Mouse (Mus musculus): ENCODE measurements around the gene Guk1. TPM values are rescaled to one million over a fixed set of nuclear protein-coding genes. Genes with fewer than 3 reads are reported as not detected.

Gene Guk1
- total RNA-seq, 2 experiments from 2014 or later: 8.2 to 20.4 TPM

DNA sequence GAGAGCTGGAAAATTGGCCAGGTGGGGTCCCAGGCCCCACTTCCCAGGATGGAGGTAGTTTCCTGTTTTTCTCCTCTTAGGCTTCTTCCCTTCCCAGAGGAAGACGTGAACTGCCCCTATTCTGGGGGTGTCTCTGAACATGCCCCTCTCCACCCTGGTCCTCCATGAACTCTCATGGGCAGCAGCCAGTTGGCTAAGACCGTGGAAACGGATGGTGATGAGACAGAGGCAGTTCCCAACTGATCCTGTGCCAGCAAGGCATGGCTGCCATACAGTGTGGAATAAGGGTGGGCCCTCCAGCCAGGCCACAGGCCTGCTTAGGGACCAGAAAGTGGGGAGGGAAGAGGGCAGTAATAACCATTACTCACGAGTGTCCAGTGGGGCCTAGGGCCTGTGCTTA lies 21.5 kb downstream of the Guk1 start:
- no peak for ATAC-seq (replicated peaks; ENCODE audit: low FRiP score, poor library complexity, severe bottlenecking)

DNA sequence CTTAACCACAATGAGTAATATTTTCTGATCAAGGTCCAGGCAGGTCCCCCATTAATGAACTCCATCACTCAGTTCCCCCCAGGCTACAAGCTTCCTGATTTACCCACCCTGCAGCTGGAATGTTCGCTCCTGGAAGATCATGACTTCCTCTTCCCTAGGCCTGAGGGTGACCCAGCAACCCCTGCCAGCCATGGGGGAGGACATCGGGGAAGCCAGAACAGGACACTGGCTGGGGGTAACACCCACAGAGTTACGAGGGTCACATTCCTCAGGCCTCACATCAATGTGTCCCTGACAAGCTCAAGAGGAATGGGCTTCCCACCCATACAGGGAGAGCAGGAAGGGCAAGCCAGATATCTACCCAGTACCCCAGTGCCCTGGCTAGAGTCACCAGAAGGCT lies 22.2 kb downstream of the Guk1 start:
- ATAC-seq (replicated peaks; ENCODE audit: low FRiP score, poor library complexity, severe bottlenecking): no peak

DNA sequence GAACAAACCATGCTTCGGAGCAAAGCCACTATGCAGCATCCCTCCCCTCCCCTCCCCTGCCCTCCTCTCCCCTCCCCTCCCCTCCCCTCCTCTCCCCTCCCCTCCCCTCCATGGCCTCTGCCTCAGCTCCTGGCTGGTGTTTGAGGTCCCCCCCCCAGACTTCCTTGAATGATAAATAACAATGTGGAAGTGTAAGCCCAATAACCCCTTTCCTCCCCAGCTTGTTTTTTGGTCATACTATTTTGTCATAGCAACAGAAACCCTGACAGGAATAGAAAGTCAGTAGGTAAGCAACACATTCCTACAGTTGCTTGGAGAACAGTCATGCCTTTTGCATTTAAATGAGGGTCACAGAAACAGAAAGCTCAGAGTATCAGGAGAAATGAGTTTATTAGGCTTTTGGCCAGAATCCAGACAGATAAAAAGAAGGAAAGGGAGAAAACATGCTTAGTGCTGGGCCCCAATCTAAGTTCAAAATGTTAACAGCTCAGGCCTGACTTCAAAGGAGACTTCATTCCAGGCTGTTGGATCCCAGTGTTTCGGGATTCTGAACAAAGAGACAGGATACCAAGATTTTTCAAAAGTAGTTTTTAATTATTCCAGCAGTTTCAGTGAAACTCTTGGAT lies 26.3 kb downstream of the Guk1 start:
- ATAC-seq (replicated peaks; ENCODE audit: low FRiP score, poor library complexity, severe bottlenecking): no peak

DNA sequence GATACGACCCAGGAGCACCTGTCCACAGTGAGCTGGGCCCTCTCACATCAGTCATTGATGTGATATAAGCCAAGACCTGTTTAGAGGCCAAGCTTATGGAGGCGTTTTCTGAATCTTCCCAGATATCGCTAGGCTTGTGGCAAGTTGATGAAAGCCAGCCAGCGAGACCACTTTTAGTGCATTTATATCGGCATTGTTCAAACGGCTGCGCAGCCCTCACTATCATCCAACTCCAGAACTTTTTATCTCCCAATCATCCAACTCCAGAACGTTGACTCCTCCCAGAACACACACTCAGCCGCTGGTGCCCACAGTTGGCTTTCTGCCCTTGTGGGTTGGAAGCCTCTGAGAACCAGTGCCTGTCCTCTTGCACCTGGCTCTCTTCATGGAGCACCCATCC lies 27.6 kb downstream of the Guk1 start:
- peak; percentile 76 for ATAC-seq (replicated peaks; ENCODE audit: low FRiP score, poor library complexity, severe bottlenecking)

DNA sequence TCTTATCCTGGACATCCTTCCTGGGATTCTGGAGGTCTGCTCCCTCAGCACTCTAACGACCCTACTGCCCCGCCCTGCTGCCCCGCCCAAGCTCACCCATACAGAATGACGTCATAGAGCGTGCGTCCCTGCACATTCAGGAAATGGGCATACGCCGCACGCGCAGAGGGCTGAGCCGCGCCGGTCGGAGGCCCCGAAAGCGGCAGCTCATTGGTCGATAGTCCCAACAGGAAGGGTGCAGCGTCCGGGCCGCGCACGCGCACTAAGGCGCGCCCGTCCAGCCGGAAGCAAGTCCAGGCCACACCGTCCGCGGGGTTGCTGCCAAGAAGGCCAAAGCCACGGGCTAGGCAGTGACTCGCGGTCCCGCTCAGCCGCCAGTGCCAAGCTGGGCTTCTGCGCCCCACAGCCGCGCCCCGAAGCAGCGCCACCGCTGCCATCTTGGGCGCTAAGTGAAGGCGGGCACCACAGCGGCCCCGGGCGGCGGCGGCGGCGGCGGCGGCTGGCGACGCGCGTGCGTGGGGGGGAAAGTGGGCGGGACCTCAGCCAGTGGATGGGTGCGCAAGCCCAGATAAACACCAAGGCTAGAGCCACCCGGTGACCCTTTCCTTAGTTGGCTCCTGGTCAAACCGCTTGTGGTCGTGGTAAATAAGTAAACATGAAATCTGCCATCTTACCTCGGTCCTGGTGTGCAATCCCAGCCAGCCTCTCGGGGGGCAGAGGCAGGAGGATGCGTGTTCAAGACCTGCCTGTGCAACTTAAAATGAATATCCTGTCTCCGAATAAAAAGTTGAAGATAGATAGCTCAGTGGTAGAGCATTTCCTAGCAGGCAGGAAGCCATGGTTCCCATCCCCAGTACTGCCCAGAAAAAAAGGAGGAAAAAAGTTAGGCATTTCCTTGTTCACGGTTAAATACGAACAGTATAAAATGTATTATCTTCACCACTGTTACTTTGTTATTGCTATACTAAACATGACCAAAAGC lies 28.5 kb downstream of the Guk1 start, which contains the start of gene Iba57:
Gene Iba57, minus strand, starts transcription at position 485 of the 982 bp plus-strand sequence.
- peak; percentile 76 for ATAC-seq (replicated peaks; ENCODE audit: low FRiP score, poor library complexity, severe bottlenecking)

DNA sequence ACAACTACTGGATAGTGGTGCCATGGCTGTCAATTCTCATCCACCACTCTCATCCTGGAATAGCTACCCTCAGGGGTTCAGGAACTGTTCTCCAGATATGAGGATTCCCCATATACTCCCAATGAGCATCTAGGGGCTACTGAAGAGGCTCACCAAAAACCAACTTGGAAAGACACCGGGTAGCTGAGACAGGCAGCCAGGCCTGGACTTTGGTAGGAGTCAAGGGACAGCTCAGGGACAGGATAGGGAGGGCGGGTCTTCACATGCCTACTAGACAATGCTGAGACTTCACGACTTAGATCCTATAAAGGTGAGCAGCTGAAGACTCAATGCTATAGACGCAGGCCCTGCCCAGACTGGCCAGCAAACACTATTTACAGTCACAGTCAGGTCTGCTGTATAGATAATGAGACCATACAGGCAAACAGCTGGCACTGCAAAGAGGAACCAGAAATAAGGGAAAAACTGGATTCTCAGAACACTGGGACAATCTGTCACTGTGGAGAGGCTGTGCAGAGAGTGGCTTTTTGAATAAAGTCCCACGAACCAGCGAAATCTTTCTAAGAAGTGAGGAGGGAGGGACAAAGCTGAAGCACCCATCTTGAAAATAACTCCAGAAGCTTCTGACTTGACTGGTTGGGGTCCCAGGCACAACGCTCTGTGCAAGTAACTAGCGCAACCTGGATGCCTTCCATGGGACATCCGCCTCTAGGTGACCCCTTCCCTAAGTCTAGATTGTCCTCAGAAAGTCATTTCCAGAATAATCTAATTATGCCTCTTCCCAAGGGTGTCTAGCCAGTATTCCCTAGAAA lies 29.4 kb downstream of the Guk1 start:
- peak; percentile 24; the same call in 1 of the 2 replicates for ATAC-seq (replicated peaks; ENCODE audit: low FRiP score, poor library complexity, severe bottlenecking)

DNA sequence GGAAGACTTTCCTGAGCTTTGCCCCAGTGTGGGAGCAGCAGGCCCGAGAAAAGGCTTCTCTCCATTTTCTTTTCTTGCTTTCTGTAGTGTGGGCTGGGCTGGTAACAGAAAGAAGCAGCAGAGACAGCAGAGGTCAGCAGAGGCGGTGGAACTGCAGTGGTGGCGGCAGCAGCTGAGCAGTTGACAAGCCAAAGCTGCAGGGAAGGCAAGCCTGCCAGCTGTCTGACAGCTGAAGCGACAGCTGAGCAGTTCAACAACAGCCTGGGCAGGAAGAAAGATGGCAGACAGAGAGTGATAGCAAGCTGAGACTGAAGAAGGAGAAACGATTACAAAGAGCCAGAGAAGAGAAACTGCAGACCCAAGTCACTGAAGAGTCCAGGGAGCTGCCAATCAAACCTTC lies 30.6 kb downstream of the Guk1 start:
- no peak for ATAC-seq (replicated peaks; ENCODE audit: low FRiP score, poor library complexity, severe bottlenecking)

DNA sequence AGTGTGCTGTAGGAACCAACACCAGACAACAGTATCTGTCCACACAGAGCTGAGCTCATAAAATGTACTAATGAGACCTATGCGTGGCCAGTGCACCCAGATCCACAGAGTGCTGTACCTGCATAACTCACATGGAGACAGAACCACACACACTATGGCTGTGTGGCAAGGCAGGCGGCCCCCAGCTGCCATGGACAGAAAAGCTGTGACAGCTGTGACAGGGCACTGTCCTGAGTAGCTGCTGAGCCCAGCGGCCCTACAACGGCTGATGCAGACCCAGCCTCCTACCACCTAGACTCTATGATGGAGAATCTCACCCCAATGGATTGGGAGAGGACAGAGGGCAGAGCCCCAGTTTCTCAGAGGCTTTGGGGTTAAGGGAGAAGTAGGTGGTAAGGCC lies 32.5 kb downstream of the Guk1 start:
- ATAC-seq (replicated peaks; ENCODE audit: low FRiP score, poor library complexity, severe bottlenecking): no peak

DNA sequence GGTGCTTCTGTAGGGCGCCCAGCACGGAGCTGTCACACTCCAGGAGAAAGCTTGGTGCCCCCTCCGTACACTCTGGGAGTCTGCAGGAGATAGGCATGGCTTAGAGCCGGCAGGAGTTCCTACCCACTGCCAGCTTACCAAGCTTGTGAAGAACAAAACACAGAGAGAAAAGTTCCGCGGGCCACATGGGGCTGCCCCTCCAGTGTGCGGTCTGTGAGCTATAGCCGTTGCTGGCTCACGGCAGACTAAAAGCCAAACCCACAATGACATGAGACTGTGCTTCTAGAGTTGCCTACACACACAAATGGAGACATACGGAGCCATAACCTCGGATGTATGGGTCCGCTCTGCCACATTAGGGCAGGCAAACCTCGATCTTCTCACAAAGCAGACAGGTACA lies 32.9 kb downstream of the Guk1 start:
- ATAC-seq (replicated peaks; ENCODE audit: low FRiP score, poor library complexity, severe bottlenecking): no peak

DNA sequence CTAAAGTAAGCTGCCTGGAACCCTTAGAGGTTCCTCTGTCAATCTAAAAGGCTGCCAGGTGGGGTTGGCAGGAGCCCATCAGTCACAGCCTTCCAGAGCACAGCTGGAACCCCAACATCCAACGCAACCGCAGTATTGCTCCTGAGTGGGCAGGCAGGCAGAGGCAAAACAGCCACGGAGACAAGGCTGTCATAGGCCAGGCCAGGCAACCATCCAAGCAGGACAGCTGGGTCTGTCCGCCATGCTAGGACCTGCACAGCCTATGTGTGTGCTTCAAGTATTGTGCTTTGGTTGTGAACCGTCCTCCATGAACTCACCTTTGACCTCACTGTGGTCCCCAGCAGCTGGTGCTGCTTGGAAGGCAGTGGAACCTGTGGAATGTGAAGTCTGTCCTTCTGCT lies 36.1 kb downstream of the Guk1 start:
- ATAC-seq (replicated peaks; ENCODE audit: low FRiP score, poor library complexity, severe bottlenecking): no peak

DNA sequence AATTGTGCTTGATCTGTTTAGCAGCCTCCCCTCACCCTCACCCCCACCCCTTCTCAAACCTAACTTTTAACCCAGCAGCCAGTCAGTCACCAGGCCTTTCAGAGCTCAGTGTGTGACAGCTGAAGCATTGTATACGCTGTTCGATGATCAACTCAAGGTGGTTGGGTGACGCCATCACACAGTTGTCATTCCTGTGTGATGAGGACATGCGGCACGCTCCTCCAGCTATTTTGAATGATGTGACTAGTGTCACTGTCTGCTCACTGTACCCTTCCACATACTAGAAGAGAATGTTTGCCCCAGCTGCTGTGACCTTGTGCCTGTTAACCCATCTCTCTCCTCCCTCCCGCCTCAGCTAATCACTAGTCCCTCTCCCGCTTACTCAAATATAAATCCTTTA lies 37.8 kb downstream of the Guk1 start:
- 0 out of 2 replicates have a peak, but pooled peaks have one; percentile 12 for ATAC-seq (replicated peaks; ENCODE audit: low FRiP score, poor library complexity, severe bottlenecking)

DNA sequence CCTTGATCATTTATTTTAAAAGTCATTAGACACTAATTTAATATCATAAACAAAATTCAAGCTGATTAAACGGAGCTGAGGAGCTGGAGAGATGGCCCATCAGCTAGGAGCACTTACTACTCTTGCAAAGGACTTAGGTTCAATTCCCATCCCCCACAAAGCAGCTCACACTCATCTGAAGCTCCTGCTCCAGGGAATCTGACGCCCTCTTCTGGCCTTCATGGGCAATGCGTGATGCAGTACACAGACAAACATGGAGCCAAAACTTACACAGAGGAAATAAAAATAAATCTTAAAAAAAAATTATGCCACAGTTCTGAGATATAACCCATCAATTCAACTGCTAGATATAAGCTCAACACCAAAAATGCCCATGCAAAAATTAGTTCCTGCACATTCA lies 40.3 kb downstream of the Guk1 start:
- 0 out of 2 replicates have a peak, but pooled peaks have one; percentile 34 for ATAC-seq (replicated peaks; ENCODE audit: low FRiP score, poor library complexity, severe bottlenecking)

DNA sequence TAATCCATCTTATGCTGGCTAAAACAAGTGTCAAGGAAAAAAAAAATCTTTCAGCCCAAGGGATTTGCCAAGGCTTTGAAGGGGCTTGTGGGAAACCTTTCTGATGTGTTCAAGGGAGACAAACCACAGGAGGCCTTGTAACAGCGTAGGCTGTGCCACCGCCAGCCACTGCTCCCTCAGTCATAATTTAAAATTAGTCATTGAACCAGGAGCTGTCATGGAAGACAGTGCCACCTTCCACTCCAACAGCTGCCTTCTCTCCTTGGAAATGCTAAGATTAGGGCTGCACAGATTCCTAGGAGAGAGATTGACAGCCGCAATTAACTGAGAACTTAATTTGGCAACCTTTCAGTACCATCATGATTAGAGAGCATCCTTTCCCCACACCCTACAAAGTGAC lies 42.7 kb downstream of the Guk1 start:
- no peak for ATAC-seq (replicated peaks; ENCODE audit: low FRiP score, poor library complexity, severe bottlenecking)

DNA sequence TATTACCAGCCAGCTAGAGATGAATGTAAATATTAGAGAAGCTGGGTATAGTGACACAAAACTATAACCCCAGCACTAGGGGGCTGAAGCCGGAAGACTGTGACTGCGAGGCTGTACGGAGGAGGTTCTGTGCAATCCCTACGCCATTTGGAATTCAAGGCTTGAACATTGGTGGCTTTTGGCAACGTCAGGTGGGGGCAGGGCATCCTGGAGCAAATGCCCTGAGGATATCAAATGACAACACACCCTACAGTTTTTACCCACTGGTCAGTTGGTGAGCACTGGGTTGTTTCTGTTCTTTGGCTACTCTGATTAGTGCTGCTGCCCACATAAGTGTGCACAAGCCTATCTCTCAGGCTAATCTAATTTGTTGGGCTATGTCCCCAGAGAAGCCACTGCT lies 49.0 kb downstream of the Guk1 start:
- ATAC-seq (replicated peaks; ENCODE audit: low FRiP score, poor library complexity, severe bottlenecking): no peak

DNA sequence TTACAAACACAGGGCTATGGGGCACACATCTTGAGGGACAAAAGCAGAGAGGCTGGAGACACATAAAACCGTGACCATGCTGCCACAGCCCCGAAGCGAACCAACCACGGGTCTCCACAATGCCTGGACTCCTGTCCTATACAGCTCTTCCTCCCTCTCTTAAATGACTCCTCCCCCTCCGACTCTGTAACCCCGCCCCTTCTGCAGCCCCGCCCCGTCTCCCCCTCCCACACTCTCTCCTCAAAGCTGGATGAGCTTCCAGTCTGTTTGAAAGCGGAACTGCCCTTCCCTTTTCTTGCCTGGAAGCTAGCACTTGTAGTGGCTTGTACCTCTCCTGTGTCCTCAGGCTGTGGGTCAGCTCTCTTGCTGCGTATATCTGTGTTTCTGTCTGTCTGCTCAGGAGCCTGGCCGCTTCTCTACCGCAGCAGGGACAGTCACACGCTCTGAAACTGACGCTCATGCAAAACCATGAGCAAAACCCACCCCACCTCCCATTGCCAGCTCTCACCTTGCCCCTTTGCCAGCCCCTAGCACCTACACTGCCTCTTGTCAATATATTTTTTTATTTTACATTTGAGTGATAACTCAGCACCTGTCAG lies 50.1 kb downstream of the Guk1 start:
- no peak for ATAC-seq (replicated peaks; ENCODE audit: low FRiP score, poor library complexity, severe bottlenecking)

DNA sequence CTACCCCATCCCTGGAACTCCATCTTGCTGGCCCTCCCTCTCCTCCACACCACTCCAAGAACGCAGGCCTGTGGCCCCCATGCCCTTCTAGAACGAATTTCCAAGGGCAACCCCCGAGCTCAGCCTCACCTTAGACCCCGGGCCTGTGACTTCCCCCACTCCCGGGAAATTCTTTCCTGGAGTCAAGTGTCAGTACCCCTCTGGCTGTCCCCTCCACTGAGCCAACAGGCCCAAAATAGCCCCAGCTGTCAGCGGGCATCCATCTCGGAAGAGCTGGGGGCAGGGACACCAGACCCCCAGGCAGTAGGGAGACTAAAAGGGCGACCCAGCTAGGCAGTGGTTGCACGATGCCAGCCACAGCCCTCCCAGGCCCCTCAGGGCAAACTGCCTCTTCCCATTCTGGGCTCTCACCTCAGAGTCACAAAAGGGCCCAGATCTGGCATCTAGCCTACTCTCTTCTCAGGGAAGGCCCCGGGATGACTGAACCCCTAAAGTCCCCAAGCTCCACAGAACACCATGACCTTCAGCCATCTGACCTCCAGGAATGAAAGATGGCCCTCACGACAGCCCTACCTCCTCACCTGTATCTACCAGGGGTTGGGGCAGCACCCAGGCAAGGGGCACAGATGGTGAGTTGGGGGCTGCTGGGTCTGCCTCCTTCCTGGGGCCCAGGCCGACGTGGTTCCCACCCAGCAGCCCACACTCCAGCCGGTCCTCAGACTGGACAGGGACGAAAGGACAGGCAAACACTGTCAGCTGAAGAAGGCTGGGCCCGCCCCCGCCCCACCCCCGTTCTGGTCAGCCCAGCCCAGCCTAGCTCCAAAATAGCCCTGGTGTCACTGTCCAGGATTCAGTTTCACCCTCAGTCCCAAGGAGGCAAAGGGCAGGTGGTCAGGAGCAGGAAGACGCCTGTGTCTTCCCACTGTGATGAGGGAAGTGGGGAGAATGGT lies 53.2 kb downstream of the Guk1 start:
- ATAC-seq (replicated peaks; ENCODE audit: low FRiP score, poor library complexity, severe bottlenecking): no peak

DNA sequence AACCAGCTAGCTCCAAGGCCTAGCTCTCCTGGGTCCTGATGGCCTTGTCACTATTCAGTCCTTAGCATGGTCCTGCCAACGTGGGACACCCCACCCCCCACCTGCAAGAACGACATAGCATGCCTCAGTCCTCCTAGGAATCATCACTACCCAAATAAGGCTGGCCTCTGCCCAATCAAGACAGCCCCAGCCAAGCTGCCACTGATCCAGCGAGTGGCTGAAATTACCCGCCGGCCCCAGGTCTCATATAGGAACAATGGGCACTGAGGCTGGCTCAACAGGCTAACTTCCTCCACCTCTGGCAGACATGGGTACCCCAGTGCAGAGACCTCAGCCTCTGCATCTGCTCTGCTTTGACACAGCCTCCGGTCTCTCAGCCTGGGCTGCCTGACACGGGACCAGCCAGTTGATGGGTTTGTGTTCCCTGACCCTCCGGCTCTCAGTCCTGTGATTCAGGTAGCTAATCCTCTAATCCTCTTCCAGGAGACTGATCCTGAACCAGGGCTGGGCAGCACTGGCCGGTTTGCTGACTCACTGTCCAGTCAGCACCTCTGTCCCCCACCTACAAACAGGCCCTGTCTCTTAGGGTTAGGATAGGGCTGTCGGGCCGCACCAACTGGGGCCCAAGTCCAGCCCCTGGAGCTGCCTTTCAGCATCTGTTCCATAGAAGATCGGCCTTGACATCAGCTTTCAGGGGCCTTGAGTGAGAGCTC lies 54.9 kb downstream of the Guk1 start:
- no peak for ATAC-seq (replicated peaks; ENCODE audit: low FRiP score, poor library complexity, severe bottlenecking)

DNA sequence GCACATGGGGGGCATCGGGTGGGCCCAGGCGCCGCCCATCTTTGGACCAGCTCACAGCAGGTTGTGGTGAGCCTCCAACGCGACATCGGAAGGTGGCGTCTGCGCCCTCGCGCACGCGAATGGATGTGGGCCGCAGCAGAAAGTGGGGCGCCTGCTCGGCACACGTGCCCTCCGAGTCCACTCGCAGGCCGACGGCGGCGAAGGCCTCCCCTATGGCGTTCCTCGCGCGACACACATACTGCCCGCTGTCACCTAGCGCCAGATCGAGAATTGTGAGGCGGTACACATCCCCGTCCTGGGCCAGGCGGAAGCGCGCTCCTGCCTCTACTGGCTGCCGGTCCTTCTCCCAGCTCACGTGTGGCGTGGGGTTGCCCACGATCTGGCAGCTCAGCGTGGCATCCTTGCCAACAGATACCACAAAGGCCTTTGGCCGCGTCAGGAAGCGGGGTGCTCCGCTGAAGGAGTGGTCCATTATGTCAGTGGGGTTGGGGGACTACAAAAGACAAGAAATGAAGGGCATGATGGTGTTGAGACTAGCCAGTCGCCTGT lies 56.0 kb downstream of the Guk1 start, which contains the start of gene Obscn:
Gene Obscn, minus strand, starts transcription at position 499 of the 549 bp plus-strand sequence.
- no peak for ATAC-seq (replicated peaks; ENCODE audit: low FRiP score, poor library complexity, severe bottlenecking)

Measured in erythroblast, adult 5-6 weeks (primary cell).